Mouse (Mus musculus) brain, embryonic 14.5 days (tissue): ENCODE measurements around the gene Dcun1d1.

Source experiments
- CTCF ChIP-seq: fragments of 200-500 bp; IDR thresholded peaks from 2 replicates; pipeline ENCODE4 v1.5.1; 2012; ENCODE audit warnings: inconsistent platforms, mild to moderate bottlenecking, moderate library complexity, borderline replicate concordance; ENCODE audit not compliant: insufficient read depth, insufficient read length; ENCODE audit errors: extremely low read depth
- POLR2A ChIP-seq: fragments of 200-500 bp; IDR thresholded peaks from 2 replicates; pipeline ENCODE4 v1.6.1; 2012; ENCODE audit warnings: mild to moderate bottlenecking, inconsistent platforms, borderline replicate concordance; ENCODE audit not compliant: poor library complexity, insufficient read depth, insufficient read length, severe bottlenecking; ENCODE audit errors: extremely low read depth

DNA sequence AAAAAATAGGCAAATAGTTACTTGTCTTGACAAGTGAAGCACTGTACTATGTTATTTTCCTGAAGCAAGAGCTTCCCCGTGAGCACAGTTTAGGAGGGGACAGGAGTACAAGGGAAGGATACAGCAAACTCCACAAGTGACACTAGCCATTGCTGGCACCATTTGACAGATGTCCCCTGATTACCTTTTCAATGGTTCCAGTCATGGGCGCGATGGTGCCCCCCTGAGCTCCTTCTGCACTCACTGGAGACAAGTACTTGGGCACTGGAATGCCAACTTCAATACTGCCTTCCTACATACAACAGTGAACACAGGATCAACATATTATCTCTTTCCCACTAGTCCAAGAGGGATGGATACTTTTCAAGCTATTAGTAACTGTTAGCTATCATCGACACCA is 26.2 kb upstream of the Dcun1d1 start:
- TF ChIP-seq CTCF (no peak), POLR2A (no peak)
